Mouse (Mus musculus) neutrophil, adult 59 days (primary cell): ENCODE measurements around the gene Slc22a28. TPM values are rescaled to one million over a fixed set of nuclear protein-coding genes. Genes with fewer than 3 reads are reported as not detected.

ENCODE experiments used
- total RNA-seq, 2 experiments: library from RNA; stranded (reverse); gene quantifications; 1 replicate in 1 of 2; 2 replicates in 1 of 2; pipeline ENCODE4 v1.2.4; 2023

The Slc22a28 gene
- not detected for total RNA-seq

GRCm38 (mm10) chr19:8131881-8132280, at the start of gene Slc22a28:
Gene Slc22a28 (minus strand): TSS chr19:8131982.

Other genes with a start within 250 kb of the Slc22a28 start
- gene Slc22a27, start 166.0 kb downstream of the Slc22a28 start, total RNA-seq, result not detected
- not detected for gene Slc22a29, start 86.9 kb upstream of the Slc22a28 start, total RNA-seq